Mouse (Mus musculus): ENCODE measurements around the gene Slc10a6.

The Slc10a6 gene

GRCm38 (mm10) chr5:103629111-103629764 lies at the start of gene Slc10a6:
Gene Slc10a6, minus strand, starts transcription at chr5:103629403.
- no peak for DNase-seq (ENCODE audit: extremely low spot score)

- no peak for DNase-seq (ENCODE audit: extremely low spot score)
Observed at GRCm38 (mm10) chr5:103678974-103679373, 49.8 kb upstream of the Slc10a6 start.

- DNase-seq (ENCODE audit: extremely low spot score), result no peak
Observed at GRCm38 (mm10) chr5:103677894-103678293, 48.7 kb upstream of the Slc10a6 start.

- DNase-seq (ENCODE audit: extremely low spot score), result no peak
Observed at GRCm38 (mm10) chr5:103676289-103676881, 47.2 kb upstream of the Slc10a6 start.

GRCm38 (mm10) chr5:103674482-103674881 lies 45.3 kb upstream of the Slc10a6 start:
- DNase-seq (ENCODE audit: extremely low spot score), result no peak

GRCm38 (mm10) chr5:103673611-103674010 lies 44.4 kb upstream of the Slc10a6 start:
- DNase-seq (ENCODE audit: extremely low spot score), result no peak

GRCm38 (mm10) chr5:103671858-103672257 lies 42.7 kb upstream of the Slc10a6 start:
- no peak for DNase-seq (ENCODE audit: extremely low spot score)

- no peak for DNase-seq (ENCODE audit: extremely low spot score)
Observed at GRCm38 (mm10) chr5:103665876-103666275, 36.7 kb upstream of the Slc10a6 start.

- DNase-seq (ENCODE audit: extremely low spot score), result no peak
Observed at GRCm38 (mm10) chr5:103664932-103665331, 35.7 kb upstream of the Slc10a6 start.

GRCm38 (mm10) chr5:103659571-103659970 lies 30.4 kb upstream of the Slc10a6 start:
- peak; percentile 46 for DNase-seq (ENCODE audit: extremely low spot score)

- DNase-seq (ENCODE audit: extremely low spot score), result peak; percentile 12
Observed at GRCm38 (mm10) chr5:103658921-103659320, 29.7 kb upstream of the Slc10a6 start.

GRCm38 (mm10) chr5:103655346-103656118 lies 26.3 kb upstream of the Slc10a6 start, which contains the start of gene 1700016H13Rik:
Gene 1700016H13Rik, minus strand, starts transcription at chr5:103656010.
- DNase-seq (ENCODE audit: extremely low spot score), result peak; percentile 82

- no peak for DNase-seq (ENCODE audit: extremely low spot score)
Observed at GRCm38 (mm10) chr5:103654780-103655179, 25.6 kb upstream of the Slc10a6 start.

- DNase-seq (ENCODE audit: extremely low spot score), result peak; percentile 56
Observed at GRCm38 (mm10) chr5:103654225-103654624, 25.0 kb upstream of the Slc10a6 start.

GRCm38 (mm10) chr5:103647320-103647719 lies 18.1 kb upstream of the Slc10a6 start:
- DNase-seq (ENCODE audit: extremely low spot score), result no peak

GRCm38 (mm10) chr5:103644167-103644566 lies 15.0 kb upstream of the Slc10a6 start:
- DNase-seq (ENCODE audit: extremely low spot score), result no peak

- no peak for DNase-seq (ENCODE audit: extremely low spot score)
Observed at GRCm38 (mm10) chr5:103637162-103637561, 8.0 kb upstream of the Slc10a6 start.

GRCm38 (mm10) chr5:103629854-103630580 lies 814 bp upstream of the Slc10a6 start:
- no peak for DNase-seq (ENCODE audit: extremely low spot score)

- DNase-seq (ENCODE audit: extremely low spot score), result no peak
Observed at GRCm38 (mm10) chr5:103628499-103628898, 704 bp downstream of the Slc10a6 start.

GRCm38 (mm10) chr5:103624831-103625230 lies 4.4 kb downstream of the Slc10a6 start:
- no peak for DNase-seq (ENCODE audit: extremely low spot score)

GRCm38 (mm10) chr5:103622321-103622720 lies 6.9 kb downstream of the Slc10a6 start:
- no peak for DNase-seq (ENCODE audit: extremely low spot score)
